Mouse (Mus musculus) macrophage (primary cell): ENCODE results near the gene Pacrg. TPM values are rescaled to one million over a fixed set of nuclear protein-coding genes. Genes with fewer than 3 reads are reported as not detected.

Source experiments
- H3K27ac ChIP-seq: fragments of 350-480 bp; formaldehyde crosslinking; 2 replicates; pipeline ENCODE4 v1.9.0; 2021
- H3K36me3 ChIP-seq: fragments of 350-480 bp; formaldehyde crosslinking; 2 replicates; pipeline ENCODE4 v1.9.0; 2021; ENCODE audit errors: inconsistent target
- H3K4me3 ChIP-seq: fragments of 350-480 bp; formaldehyde crosslinking; 2 replicates; pipeline ENCODE4 v1.9.0; 2021; ENCODE audit errors: inconsistent target
- H3K79me2 ChIP-seq: fragments of 350-480 bp; formaldehyde crosslinking; 2 replicates; pipeline ENCODE4 v1.9.0; 2021; ENCODE audit errors: inconsistent target
- WGBS: methylation state at CpG from one replicate; pipeline ENCODE4 v1.1.7; 2026; ENCODE audit warnings: inconsistent platforms; ENCODE audit not compliant: missing documents; 5-methylcytosine and 5-hydroxymethylcytosine counted together
- polyA plus RNA-seq: library from polyadenylated mRNA; stranded (reverse); fragments of 250-400 nt; gene quantifications from 3 replicates; pipeline ENCODE4 v1.2.4, GENCODE M21; 2018; ENCODE audit warnings: inconsistent platforms

The Pacrg gene
- polyA plus RNA-seq, 1 experiment from 2014 or later, result 2.6 TPM

DNA sequence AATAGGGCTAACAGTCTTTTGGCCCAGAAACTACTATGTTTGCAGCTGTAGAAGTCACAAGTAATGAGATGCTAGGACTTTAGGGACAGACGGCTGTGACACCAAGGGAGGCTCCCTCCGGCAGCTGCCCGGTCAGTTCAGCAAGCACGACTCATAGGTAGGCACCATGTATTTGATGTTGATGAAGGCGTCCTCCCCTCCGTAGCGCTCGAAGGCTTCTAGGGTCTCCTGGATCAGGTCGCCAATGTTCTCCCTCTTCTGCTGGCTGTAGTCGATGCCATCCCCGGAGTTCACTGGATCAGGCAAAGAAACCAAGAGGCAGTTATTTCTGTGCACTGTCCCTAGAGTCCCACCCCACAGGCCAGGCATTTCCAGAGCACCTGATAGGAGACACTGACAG is 436.9 kb downstream of the Pacrg start:
- Histone ChIP-seq H3K79me2 (no peaks in the 10 kb centered on the region), H3K4me3 (no peak overlapping the region), H3K36me3 (no peaks in the 10 kb centered on the region), H3K27ac (no peak overlapping the region)
- WGBS, result 94% methylated on average over 10 of the region's 11 CpGs

DNA sequence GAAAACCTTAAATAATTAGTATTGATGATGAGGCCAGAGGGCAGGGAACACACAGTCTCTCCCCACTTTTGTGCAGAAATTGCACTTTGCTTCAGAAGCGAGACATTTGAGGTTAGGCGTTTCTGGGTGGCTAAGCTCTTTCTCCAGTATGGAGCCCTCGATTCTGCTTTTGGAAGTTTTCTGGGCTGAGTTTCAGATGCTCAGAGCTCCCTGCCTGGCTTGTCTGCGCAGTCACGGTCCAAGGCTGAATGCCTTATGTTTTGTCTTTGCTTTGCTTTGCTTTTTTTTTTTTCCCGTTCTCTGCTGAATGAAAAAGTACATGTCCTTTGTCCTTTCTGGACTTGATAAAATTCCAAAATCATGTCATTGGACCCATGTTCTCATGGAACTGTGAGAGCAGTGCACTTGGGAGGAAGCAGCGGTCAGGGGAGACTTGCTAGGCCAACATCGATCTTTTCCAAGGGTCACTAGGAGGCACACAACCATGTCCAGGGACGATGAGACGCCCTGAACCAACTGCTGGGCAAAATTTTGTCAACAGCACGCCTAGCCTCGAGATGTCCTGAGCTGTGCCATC is 438.0 kb downstream of the Pacrg start:
- H3K4me3 ChIP-seq, result no peak overlapping the region
- no peaks in the 10 kb centered on the region for H3K79me2 ChIP-seq
- no peaks in the 10 kb centered on the region for H3K36me3 ChIP-seq
- no peak overlapping the region for H3K27ac ChIP-seq
- 91% methylated on average over 12 of the region's 12 CpGs for WGBS

DNA sequence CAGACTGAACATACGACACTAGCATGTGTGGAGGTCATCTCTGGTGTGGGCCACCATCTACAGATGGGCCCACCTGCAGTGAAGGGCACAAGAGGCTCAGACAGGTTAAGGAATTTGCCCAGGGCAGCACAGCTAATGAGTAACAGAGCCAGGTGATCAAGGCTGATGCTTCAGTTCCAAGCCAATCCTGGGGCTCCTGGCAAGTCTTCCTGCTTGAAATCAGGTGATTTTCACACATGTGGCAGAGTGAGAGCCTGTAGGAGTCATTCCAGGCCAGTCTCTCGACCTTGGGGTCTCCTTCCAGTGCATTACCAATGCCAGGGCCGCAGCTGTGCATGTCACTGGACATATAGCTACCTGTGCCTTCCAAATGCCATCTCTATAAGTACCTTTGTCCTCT is 438.6 kb downstream of the Pacrg start:
- Histone ChIP-seq H3K36me3 (no peaks in the 10 kb centered on the region), H3K4me3 (no peak overlapping the region), H3K27ac (no peak overlapping the region), H3K79me2 (no peaks in the 10 kb centered on the region)
- 96% methylated on average over 2 of the region's 3 CpGs for WGBS

DNA sequence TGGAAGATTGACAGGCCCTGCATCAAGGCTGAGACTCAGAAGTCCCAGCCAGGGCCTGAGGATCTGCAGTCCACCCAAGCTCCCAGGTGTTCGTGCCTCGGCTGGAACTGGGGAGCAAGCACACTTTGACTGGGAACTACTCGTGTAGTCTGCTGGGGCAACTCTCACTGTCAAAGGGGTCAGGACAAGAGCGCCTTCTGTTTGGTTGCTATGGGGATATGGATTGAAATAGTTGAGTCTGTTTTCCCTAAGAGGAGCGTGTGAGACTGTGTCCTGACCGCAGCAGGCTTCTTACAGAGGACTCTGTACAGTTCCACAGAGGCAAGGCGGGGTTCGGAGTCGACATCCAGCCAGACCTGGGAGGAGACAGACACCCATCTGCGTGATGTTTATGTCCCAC is 440.4 kb downstream of the Pacrg start:
- no peaks in the 10 kb centered on the region for H3K79me2 ChIP-seq
- H3K4me3 ChIP-seq, result no peak overlapping the region
- H3K36me3 ChIP-seq, result no peaks in the 10 kb centered on the region
- no peak overlapping the region for H3K27ac ChIP-seq
- WGBS, result 96% methylated on average over 9 of the region's 10 CpGs

DNA sequence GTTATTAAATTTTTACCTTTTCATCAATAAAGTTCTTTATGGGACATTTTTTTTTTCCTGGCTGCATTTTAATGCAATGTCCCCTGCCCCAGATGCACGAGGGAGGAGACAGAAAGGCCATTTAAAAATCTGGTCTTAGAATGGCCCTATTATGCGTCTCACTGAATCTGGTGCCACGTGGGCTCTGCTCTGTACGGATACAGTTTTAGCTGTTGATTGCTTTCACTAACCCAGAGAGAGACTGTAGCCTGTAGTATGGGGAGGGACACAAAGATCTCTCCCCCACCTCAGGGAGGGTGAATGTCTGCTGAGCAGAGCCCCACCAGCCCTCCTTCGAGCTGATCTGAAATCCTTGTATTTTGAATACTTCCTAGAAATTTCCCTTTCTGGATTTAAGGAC is 441.2 kb downstream of the Pacrg start:
- Histone ChIP-seq H3K36me3 (no peaks in the 10 kb centered on the region), H3K27ac (no peak overlapping the region), H3K79me2 (no peaks in the 10 kb centered on the region), H3K4me3 (no peak overlapping the region)
- 95% methylated on average over 5 of the region's 5 CpGs for WGBS

DNA sequence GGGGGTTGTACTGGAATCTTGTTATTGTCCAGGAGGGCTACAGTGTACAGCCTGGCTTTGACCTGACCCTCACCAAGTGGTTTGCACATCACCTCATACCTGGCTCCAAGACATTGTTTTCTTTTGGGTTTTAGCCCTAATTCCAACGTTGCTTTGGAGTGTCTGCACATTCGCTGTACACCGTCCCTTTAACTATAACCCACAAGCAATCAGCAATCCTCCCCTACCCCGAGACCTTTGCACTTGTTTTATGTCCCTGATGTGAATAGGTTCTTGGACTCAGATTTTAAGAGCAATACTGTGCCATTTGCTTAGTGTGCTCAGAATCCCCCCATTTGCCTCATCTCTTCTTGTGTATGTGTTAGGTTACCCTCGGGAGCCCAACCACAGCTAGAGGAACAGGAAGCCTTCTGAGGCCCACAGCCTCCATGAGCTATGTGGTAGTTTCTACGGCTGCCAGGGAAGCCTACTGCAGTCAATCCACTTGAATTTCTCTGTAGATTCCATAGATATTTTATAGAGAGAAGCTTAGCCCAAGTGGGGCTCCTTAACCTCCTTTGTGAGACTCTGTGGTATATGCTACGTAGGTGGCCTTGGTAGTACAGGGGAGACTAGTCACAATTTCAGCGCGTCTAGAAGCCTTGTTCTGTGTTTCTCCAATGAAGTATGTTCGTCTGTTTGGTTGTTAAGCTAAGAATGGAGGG is 442.0 kb downstream of the Pacrg start:
- 77% methylated on average over 9 of the region's 10 CpGs for WGBS
- H3K36me3 ChIP-seq, result no peaks in the 10 kb centered on the region
- H3K4me3 ChIP-seq, result no peak overlapping the region
- H3K79me2 ChIP-seq, result no peaks in the 10 kb centered on the region
- H3K27ac ChIP-seq, result no peak overlapping the region

DNA sequence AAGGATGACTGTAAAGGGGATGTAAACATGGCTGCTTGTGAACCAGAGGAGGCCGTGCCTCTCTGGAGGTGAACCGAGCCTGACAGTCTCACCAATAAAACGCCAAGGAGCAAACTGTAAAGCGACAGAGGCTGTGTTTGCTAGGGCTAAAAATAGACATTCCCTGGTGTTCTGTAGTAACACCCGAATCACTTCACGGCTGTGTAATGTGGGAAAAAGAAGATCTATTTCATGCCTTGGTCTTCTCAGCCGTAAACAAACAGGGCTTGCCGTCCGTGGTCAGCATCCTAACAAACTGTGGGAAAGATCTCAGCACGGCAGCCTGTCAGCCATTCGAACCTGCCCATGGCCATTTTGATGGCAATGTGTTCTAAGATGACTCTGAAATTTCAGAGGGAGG is 442.8 kb downstream of the Pacrg start:
- WGBS, result 95% methylated on average over 11 of the region's 11 CpGs
- Histone ChIP-seq H3K79me2 (no peaks in the 10 kb centered on the region), H3K36me3 (no peaks in the 10 kb centered on the region), H3K27ac (no peak overlapping the region), H3K4me3 (no peak overlapping the region)

DNA sequence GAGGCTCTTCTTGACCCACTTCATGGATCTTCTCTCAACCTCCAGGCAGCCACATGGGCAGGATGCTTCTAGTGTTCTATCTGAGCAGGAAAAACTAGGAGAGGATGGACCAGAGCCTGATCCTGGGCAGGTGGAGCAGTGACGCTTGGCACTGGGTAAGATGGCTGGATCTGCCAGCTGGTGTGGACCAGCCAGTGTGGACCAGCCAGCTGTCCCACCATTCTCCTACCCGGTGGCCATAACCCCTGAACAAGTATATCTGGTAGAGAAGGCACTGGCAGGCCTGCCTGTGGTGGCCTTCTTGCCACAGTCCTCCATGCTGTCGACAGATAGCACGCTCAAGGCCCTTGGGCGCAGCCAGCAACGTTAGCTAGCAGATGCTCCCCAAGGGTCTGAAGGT is 443.2 kb downstream of the Pacrg start:
- Histone ChIP-seq H3K4me3 (no peak overlapping the region), H3K79me2 (no peaks in the 10 kb centered on the region), H3K36me3 (no peaks in the 10 kb centered on the region), H3K27ac (no peak overlapping the region)
- WGBS, result 99% methylated on average over 6 of the region's 6 CpGs

DNA sequence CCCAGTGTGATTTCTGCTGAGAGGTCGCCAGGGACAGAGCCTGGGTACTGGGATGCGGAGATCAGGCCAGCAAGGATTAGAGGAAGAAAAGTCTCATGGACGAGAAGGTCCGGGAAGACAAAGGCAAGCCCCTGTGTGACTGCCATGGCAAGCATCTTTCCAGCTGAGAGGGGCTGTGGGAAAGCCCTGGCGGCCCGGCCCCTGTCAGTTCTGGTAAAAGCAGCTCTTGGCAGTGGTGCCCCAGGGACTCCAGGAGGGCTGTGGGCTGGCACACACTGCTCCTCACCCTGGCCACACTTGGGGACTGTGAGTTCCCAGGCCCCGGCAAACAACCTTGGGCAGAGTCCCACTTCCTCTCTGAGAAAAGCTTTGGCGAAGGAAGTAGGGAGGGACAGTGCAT is 445.3 kb downstream of the Pacrg start:
- Histone ChIP-seq H3K27ac (peak overlapping the region; percentile 74), H3K36me3 (no peaks in the 10 kb centered on the region), H3K79me2 (no peaks in the 10 kb centered on the region), H3K4me3 (no peak overlapping the region)
- 60% methylated on average over 8 of the region's 8 CpGs for WGBS

DNA sequence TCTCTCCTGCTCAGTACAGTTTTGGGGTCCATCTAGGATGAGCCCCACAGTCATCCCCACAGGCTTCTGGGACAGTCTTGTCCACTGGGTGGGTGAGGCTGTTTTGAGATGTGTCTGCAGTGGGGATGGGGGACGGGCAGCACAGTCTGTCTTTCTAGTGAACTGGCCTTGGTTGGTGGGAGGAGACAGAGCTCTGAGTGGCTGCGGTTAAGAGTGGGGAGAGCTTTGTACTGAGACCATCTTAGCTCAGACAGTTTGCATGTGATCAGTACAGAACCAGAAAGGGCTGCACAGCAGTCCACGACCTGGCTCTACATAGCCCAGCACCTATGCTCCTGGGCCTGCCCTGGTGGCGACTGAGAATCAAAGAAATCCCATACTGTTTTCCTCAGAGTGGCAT is 446.3 kb downstream of the Pacrg start:
- Histone ChIP-seq H3K36me3 (no peaks in the 10 kb centered on the region), H3K4me3 (no peak overlapping the region), H3K27ac (peak overlapping the region; percentile 96), H3K79me2 (no peaks in the 10 kb centered on the region)
- 96% methylated on average over 4 of the region's 4 CpGs for WGBS

DNA sequence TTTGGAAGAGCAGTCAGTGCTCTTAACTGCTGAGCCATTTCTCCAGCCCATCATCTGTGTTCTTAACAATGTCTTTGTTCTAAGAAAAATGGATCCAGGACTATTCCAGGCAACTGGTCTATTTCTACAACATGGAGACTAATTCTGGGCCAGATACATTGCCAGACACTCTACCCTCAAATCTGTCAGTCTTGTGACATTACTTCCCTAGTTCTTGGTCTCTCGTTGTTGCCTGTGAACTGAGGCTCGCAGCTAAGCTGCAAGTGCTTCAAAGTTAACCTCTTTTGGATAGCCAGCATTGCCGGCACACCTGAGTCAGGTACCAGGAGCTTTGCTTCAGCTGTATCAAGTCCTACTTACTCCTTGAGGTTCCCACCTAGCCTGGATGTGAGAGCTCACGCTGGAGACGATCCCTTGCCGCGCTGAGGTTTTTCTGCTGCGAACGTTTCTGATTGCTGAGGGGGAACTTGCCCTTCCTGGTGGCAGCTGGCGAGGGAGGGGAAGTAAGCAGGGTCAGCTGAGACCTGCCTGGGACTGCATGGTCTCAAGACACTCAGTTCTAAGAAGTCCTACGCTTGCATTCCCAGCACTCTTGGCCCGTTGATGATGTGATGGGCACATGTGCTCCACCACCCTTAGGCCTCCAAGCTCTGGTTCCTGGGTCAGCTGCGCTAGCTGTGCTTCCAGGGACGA is 447.6 kb downstream of the Pacrg start:
- WGBS, result 10% methylated on average over 13 of the region's 14 CpGs
- no peaks in the 10 kb centered on the region for H3K36me3 ChIP-seq
- peak overlapping the region; percentile 26 for H3K4me3 ChIP-seq
- peak overlapping the region; percentile 96 for H3K27ac ChIP-seq
- H3K79me2 ChIP-seq, result no peaks in the 10 kb centered on the region

DNA sequence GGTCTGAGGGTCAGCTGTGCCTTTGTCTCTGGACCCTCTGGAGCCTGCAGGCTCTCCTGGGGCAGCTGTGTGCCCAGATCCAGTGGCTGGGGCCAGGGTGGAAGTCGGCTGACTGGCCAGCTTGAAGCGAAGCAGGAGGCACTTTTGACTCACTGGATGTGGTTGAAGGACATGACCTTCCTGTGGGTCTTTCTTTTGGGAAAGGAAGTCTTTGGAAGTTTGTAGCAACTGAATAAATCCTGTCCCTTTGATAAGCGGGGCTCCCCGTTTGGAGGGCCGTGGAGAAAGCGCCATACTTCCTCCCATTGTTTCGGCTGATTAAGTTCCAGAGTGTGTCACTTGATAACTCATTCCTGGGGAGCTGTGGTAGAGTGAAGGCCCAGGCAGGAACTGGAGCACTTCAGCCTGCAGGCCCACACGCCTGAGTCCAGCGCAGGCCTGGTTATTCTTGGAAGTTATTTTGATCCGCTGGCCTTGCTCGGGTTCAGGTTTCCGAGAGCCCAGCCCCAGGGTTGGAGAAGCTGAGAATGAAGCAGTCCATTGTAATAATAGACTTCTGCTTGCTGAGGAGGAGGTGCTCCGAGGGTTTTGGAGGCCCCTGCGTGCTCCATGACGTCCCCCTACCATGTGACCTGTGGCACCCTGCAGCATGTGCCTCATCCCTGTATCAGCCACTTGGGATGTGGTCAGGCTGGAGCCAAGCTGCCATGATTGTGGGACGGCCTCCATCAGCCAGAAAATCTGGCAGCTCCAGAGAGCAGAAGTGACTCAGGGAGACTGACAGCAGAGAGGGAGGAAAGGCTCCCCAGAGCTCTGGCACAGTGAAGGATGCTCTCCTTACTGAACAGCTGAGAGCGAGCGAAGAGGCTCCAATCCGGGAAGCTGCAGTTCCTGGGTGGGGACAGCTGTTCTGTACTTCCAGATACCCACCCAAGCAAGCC is 449.6 kb downstream of the Pacrg start:
- Histone ChIP-seq H3K4me3 (no peak overlapping the region), H3K27ac (no peak overlapping the region), H3K36me3 (no peaks in the 10 kb centered on the region), H3K79me2 (no peaks in the 10 kb centered on the region)
- 89% methylated on average over 19 of the region's 19 CpGs for WGBS

DNA sequence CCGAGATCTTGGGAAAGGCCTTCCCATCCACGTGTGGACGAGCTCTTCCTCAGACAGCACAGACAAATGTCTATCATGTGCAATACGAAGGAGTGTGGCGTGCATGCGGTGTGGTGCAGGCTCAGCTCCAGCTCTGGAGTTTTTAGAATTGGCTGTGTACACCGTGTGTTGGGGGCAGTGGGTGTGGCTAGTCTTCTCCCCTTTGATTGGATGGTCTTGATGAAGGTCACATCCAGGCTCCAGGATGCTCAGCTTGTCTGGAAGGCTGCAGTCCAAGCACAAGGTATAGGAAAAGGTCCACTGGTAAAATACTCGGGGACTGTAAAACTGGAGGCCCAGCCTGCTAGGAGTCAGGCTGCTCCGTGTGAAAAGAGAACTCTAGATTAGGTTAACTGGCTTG is 450.4 kb downstream of the Pacrg start:
- H3K79me2 ChIP-seq, result no peaks in the 10 kb centered on the region
- WGBS, result 93% methylated on average over 9 of the region's 9 CpGs
- no peak overlapping the region for H3K4me3 ChIP-seq
- no peak overlapping the region for H3K27ac ChIP-seq
- H3K36me3 ChIP-seq, result no peaks in the 10 kb centered on the region

DNA sequence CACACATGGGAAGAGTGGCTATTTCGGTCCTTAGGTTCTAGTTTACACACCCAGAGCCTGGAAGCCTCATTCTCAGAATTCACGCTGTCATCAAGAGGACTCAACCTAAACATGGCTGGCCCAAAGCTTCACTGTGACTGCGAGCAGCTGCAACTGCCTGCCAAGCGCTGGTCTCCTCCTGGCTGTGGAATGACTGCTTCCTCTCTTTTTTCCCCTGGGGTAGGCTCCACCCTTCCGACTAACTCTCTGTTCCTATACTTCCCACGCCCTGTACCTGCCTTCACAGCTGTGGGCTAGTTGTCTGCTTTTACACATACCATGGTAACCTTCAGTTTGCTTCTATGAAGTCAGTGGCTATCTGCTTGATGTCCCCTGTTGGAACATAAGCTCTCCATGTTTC is 453.6 kb downstream of the Pacrg start:
- no peaks in the 10 kb centered on the region for H3K79me2 ChIP-seq
- no peak overlapping the region for H3K4me3 ChIP-seq
- no peak overlapping the region for H3K27ac ChIP-seq
- WGBS, result 88% methylated on average over 6 of the region's 6 CpGs
- H3K36me3 ChIP-seq, result no peaks in the 10 kb centered on the region
